Mouse (Mus musculus) ES-E14 (cell line): ENCODE data around the gene Krt10.

Source experiments
- CHD2 ChIP-seq: IDR thresholded peaks from 2 replicates; pipeline ENCODE4 v1.6.1; 2014; ENCODE audit warnings: mild to moderate bottlenecking, low read depth, low read length, inconsistent platforms
- HCFC1 ChIP-seq: IDR thresholded peaks from 2 replicates; pipeline ENCODE4 v1.6.1; 2012; ENCODE audit warnings: low read length, inconsistent platforms, borderline replicate concordance; ENCODE audit not compliant: insufficient read depth
- MAFK ChIP-seq: IDR thresholded peaks from 2 replicates; pipeline ENCODE4 v1.6.1; 2014; ENCODE audit warnings: mild to moderate bottlenecking, low read depth, low read length, inconsistent platforms; ENCODE audit not compliant: insufficient read depth
- ZC3H11A ChIP-seq: IDR thresholded peaks from 2 replicates; pipeline ENCODE4 v1.6.1; 2012; ENCODE audit warnings: low read depth, mild to moderate bottlenecking, inconsistent platforms, low read length, borderline replicate concordance
- ZNF384 ChIP-seq: IDR thresholded peaks from 2 replicates; pipeline ENCODE4 v1.6.1; 2012; ENCODE audit warnings: low read depth, low read length, inconsistent platforms

DNA sequence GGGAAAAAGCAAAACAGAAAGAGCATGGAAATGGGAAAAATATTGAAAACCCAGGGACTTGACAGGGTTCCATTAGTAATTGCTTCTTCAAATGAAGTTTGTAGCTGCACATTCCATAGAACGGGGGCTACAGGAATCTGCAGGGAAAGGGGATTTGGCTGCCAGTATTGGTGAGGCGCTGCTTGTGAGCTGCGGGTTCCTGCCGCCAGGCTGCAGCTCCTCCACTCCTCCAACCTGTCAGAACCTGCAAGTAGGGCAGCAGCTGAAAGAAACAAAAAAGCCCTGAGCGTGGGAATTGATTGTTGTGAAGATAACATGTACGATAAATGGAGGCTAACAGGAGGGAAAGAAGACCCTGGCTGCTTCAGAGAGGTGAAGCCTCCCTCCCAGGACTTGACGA is 1.7 kb upstream of the Krt10 start:
- TF ChIP-seq ZNF384 (no peak), ZC3H11A (no peak), HCFC1 (no peak), CHD2 (no peak), MAFK (no peak)
